Mouse (Mus musculus): ENCODE results near the gene Elp5. TPM values are rescaled to one million over a fixed set of nuclear protein-coding genes. Genes with fewer than 3 reads are reported as not detected.

Elp5 gene
- polyA plus RNA-seq, 1 experiment from 2014 or later, result 98.4 TPM

- no peak overlapping the region for H3K27ac ChIP-seq (ENCODE audit: low read length)
- no peak overlapping the region for H3K9ac ChIP-seq (ENCODE audit: low read length)
- WGBS, result 22% methylated on average over 4 of the region's 4 CpGs
- H3K9me3 ChIP-seq (ENCODE audit: control insufficient read depth, low read length), result no peaks in the 10 kb centered on the region
- H3K27me3 ChIP-seq (ENCODE audit: control insufficient read depth, insufficient read depth, low read depth, low read length), result peaks cover 3% of the 10 kb centered on the region; the same call in 1 of the 2 replicates
- H3K4me1 ChIP-seq (replicated peaks; ENCODE audit: control insufficient read depth, insufficient read depth, low read length), result peaks cover 5% of the 10 kb centered on the region; the same call in 1 of the 2 replicates
- H3K4me3 ChIP-seq (ENCODE audit: low read length), result no peak overlapping the region
- H3K36me3 ChIP-seq (ENCODE audit: control insufficient read depth, insufficient read depth, low read length), result no peaks in the 10 kb centered on the region
- ATAC-seq (ENCODE audit: low read depth), result no peak
- H3K4me2 ChIP-seq (ENCODE audit: low read depth, low read length), result no peak overlapping the region
These were observed 52.6 kb downstream of the Elp5 start for GRCm38 (mm10) chr11:69929712-69930111.

GRCm38 (mm10) chr11:69927501-69927900, 54.8 kb downstream of the Elp5 start:
- Histone ChIP-seq H3K9me3 (ENCODE audit: control insufficient read depth, low read length) (no peaks in the 10 kb centered on the region), H3K4me3 (ENCODE audit: low read length) (no peak overlapping the region), H3K27me3 (ENCODE audit: control insufficient read depth, insufficient read depth, low read depth, low read length) (no peaks in the 10 kb centered on the region), H3K4me1 (replicated peaks; ENCODE audit: control insufficient read depth, insufficient read depth, low read length) (peaks cover 4% of the 10 kb centered on the region; the same call in 1 of the 2 replicates), H3K36me3 (ENCODE audit: control insufficient read depth, insufficient read depth, low read length) (no peaks in the 10 kb centered on the region), H3K9ac (ENCODE audit: low read length) (no peak overlapping the region), H3K27ac (ENCODE audit: low read length) (no peak overlapping the region), H3K4me2 (ENCODE audit: low read depth, low read length) (no peak overlapping the region)
- ATAC-seq (ENCODE audit: low read depth), result no peak
- WGBS, result 97% methylated on average over 2 of the region's 2 CpGs

GRCm38 (mm10) chr11:69922796-69923195, 59.5 kb downstream of the Elp5 start:
- no peak for ATAC-seq (ENCODE audit: low read depth)
- Histone ChIP-seq H3K4me3 (ENCODE audit: low read length) (no peak overlapping the region), H3K9ac (ENCODE audit: low read length) (peak overlapping the region; percentile 80; the same call in 1 of the 2 replicates), H3K27ac (ENCODE audit: low read length) (no peak overlapping the region; the same call in 1 of the 2 replicates), H3K27me3 (ENCODE audit: control insufficient read depth, insufficient read depth, low read depth, low read length) (no peaks in the 10 kb centered on the region), H3K4me1 (replicated peaks; ENCODE audit: control insufficient read depth, insufficient read depth, low read length) (peaks cover 19% of the 10 kb centered on the region), H3K9me3 (ENCODE audit: control insufficient read depth, low read length) (no peaks in the 10 kb centered on the region), H3K4me2 (ENCODE audit: low read depth, low read length) (no peak overlapping the region), H3K36me3 (ENCODE audit: control insufficient read depth, insufficient read depth, low read length) (peaks cover 14% of the 10 kb centered on the region)
- WGBS, result 66% methylated on average over 3 of the region's 3 CpGs

GRCm38 (mm10) chr11:69922012-69922756, 60.1 kb downstream of the Elp5 start:
- Histone ChIP-seq H3K27ac (ENCODE audit: low read length) (peak overlapping the region; percentile 99), H3K27me3 (ENCODE audit: control insufficient read depth, insufficient read depth, low read depth, low read length) (no peaks in the 10 kb centered on the region), H3K36me3 (ENCODE audit: control insufficient read depth, insufficient read depth, low read length) (peaks cover 20% of the 10 kb centered on the region), H3K4me3 (ENCODE audit: low read length) (peak overlapping the region; percentile 62), H3K4me2 (ENCODE audit: low read depth, low read length) (peak overlapping the region; percentile 66), H3K4me1 (replicated peaks; ENCODE audit: control insufficient read depth, insufficient read depth, low read length) (peaks cover 19% of the 10 kb centered on the region), H3K9ac (ENCODE audit: low read length) (peak overlapping the region; percentile 80), H3K9me3 (ENCODE audit: control insufficient read depth, low read length) (no peaks in the 10 kb centered on the region)
- ATAC-seq (ENCODE audit: low read depth), result no peak
- WGBS, result 2% methylated on average over 12 of the region's 12 CpGs

- peak within 1 kb of the TSS; percentile 99 for H3K9ac ChIP-seq (ENCODE audit: low read length)
- no peaks in the 10 kb centered on the region for H3K27me3 ChIP-seq (ENCODE audit: control insufficient read depth, insufficient read depth, low read depth, low read length)
- H3K9me3 ChIP-seq (ENCODE audit: control insufficient read depth, low read length), result no peaks in the 10 kb centered on the region
- H3K36me3 ChIP-seq (ENCODE audit: control insufficient read depth, insufficient read depth, low read length), result peaks cover 22% of the 10 kb centered on the region
- ATAC-seq (ENCODE audit: low read depth), result peak; percentile 96
- H3K4me3 ChIP-seq (ENCODE audit: low read length), result peak within 1 kb of the TSS; percentile 92
- WGBS, result under 1% methylated on average over 78 of the region's 78 CpGs
- peak within 1 kb of the TSS; percentile 99 for H3K27ac ChIP-seq (ENCODE audit: low read length)
- H3K4me2 ChIP-seq (ENCODE audit: low read depth, low read length), result peak within 1 kb of the TSS; percentile 89
- H3K4me1 ChIP-seq (replicated peaks; ENCODE audit: control insufficient read depth, insufficient read depth, low read length), result peaks cover 19% of the 10 kb centered on the region
These were observed 61.0 kb downstream of the Elp5 start, which contains the start of gene Eif5a for GRCm38 (mm10) chr11:69921114-69922011. Eif5a (minus strand) TSS chr11:69921958.

GRCm38 (mm10) chr11:69920266-69921031, 61.9 kb downstream of the Elp5 start:
- WGBS, result under 1% methylated on average over 46 of the region's 65 CpGs
- peak overlapping the region; percentile 89 for H3K4me2 ChIP-seq (ENCODE audit: low read depth, low read length)
- ATAC-seq (ENCODE audit: low read depth), result peak; percentile 18

GRCm38 (mm10) chr11:69919661-69920265, 62.6 kb downstream of the Elp5 start:
- Histone ChIP-seq H3K4me3 (ENCODE audit: low read length) (peak overlapping the region; percentile 92), H3K4me1 (replicated peaks; ENCODE audit: control insufficient read depth, insufficient read depth, low read length) (peaks cover 28% of the 10 kb centered on the region), H3K9ac (ENCODE audit: low read length) (peak overlapping the region; percentile 99), H3K36me3 (ENCODE audit: control insufficient read depth, insufficient read depth, low read length) (peaks cover 38% of the 10 kb centered on the region), H3K27ac (ENCODE audit: low read length) (peak overlapping the region; percentile 96), H3K4me2 (ENCODE audit: low read depth, low read length) (peak overlapping the region; percentile 89), H3K27me3 (ENCODE audit: control insufficient read depth, insufficient read depth, low read depth, low read length) (no peaks in the 10 kb centered on the region), H3K9me3 (ENCODE audit: control insufficient read depth, low read length) (no peaks in the 10 kb centered on the region)
- 0 out of 2 replicates have a peak, but pooled peaks have one; percentile 7 for ATAC-seq (ENCODE audit: low read depth)
- WGBS, result under 1% methylated on average over 17 of the region's 17 CpGs

More at GRCm38 (mm10) chr11:69920266-69921031, 61.9 kb downstream of the Elp5 start:
- H3K9me3 ChIP-seq (ENCODE audit: control insufficient read depth, low read length), result no peaks in the 10 kb centered on the region
- peaks cover 31% of the 10 kb centered on the region for H3K36me3 ChIP-seq (ENCODE audit: control insufficient read depth, insufficient read depth, low read length)
- H3K4me1 ChIP-seq (replicated peaks; ENCODE audit: control insufficient read depth, insufficient read depth, low read length), result peaks cover 22% of the 10 kb centered on the region
- no peaks in the 10 kb centered on the region for H3K27me3 ChIP-seq (ENCODE audit: control insufficient read depth, insufficient read depth, low read depth, low read length)
- peak overlapping the region; percentile 96 for H3K27ac ChIP-seq (ENCODE audit: low read length)
- peak overlapping the region; percentile 99 for H3K9ac ChIP-seq (ENCODE audit: low read length)
- H3K4me3 ChIP-seq (ENCODE audit: low read length), result peak overlapping the region; percentile 92

- Histone ChIP-seq H3K9ac (ENCODE audit: low read length) (peak overlapping the region; percentile 99), H3K27me3 (ENCODE audit: control insufficient read depth, insufficient read depth, low read depth, low read length) (no peaks in the 10 kb centered on the region), H3K36me3 (ENCODE audit: control insufficient read depth, insufficient read depth, low read length) (peaks cover 38% of the 10 kb centered on the region), H3K4me2 (ENCODE audit: low read depth, low read length) (peak overlapping the region; percentile 89), H3K4me1 (replicated peaks; ENCODE audit: control insufficient read depth, insufficient read depth, low read length) (peaks cover 32% of the 10 kb centered on the region), H3K9me3 (ENCODE audit: control insufficient read depth, low read length) (no peaks in the 10 kb centered on the region), H3K4me3 (ENCODE audit: low read length) (peak overlapping the region; percentile 92), H3K27ac (ENCODE audit: low read length) (peak overlapping the region; percentile 96)
- 76% methylated on average over 9 of the region's 9 CpGs for WGBS
- no peak for ATAC-seq (ENCODE audit: low read depth)
These were observed 63.3 kb downstream of the Elp5 start for GRCm38 (mm10) chr11:69919053-69919452.
